8 mouse cellular contexts compared by ENCODE assay signal in genomic region chr13:54323307-54324165, GRCm38 (mm10). TPM values are rescaled to one million over a fixed set of nuclear protein-coding genes. Genes with fewer than 3 reads are reported as not detected.
A peak's percentile ranks its signal among the peaks of the same experiment; 100 is the strongest.
DNase-seq lines count a peak whose midpoint lies in the region; ATAC-seq and TF ChIP-seq lines count a peak whose summit lies in the region.

No protein-coding gene starts in this region.

- no peak overlapping the region for H3K4me3 ChIP-seq in midbrain, embryonic 10.5 days
- H3K4me3 ChIP-seq in midbrain, embryonic 16.5 days (ENCODE audit: low read depth, low read length): no peak overlapping the region
- H3K4me3 ChIP-seq in hindbrain, embryonic 11.5 days (ENCODE audit: low read depth, low read length): no peak overlapping the region
- H3K4me3 ChIP-seq in myocyte: no peak overlapping the region
- H3K4me3 ChIP-seq in intestine, embryonic 16.5 days (ENCODE audit: low read length): no peak overlapping the region

- no peak overlapping the region for H3ac ChIP-seq in myocyte (ENCODE audit: control insufficient read depth, insufficient read length)

- H3K9me3 ChIP-seq in midbrain, embryonic 10.5 days (replicated peaks): no peaks in the 10 kb centered on the region
- H3K9me3 ChIP-seq in midbrain, embryonic 16.5 days (replicated peaks; ENCODE audit: control insufficient read depth, low read length, poor library complexity, severe bottlenecking): no peaks in the 10 kb centered on the region
- no peaks in the 10 kb centered on the region for H3K9me3 ChIP-seq in hindbrain, embryonic 11.5 days (ENCODE audit: control insufficient read depth, low read length)
- H3K9me3 ChIP-seq in intestine, embryonic 16.5 days (ENCODE audit: control insufficient read depth, low read length): no peaks in the 10 kb centered on the region

- peaks cover 71% of the 10 kb centered on the region for H3K4me1 ChIP-seq in midbrain, embryonic 10.5 days
- peaks cover 24% of the 10 kb centered on the region for H3K4me1 ChIP-seq in midbrain, embryonic 16.5 days (ENCODE audit: control insufficient read depth, insufficient read depth, low read length)
- peaks cover 4% of the 10 kb centered on the region; the same call in 1 of the 2 replicates for H3K4me1 ChIP-seq in hindbrain, embryonic 11.5 days (replicated peaks; ENCODE audit: control insufficient read depth, insufficient read depth, low read length)
- 0 out of 2 replicates have a peak, but pooled peaks cover 3% of the 10 kb centered on the region for H3K4me1 ChIP-seq in intestine, embryonic 16.5 days (ENCODE audit: control insufficient read depth, insufficient read depth, low read length)

- no peaks in the 10 kb centered on the region for H3K36me3 ChIP-seq in midbrain, embryonic 10.5 days
- H3K36me3 ChIP-seq in midbrain, embryonic 16.5 days (ENCODE audit: control insufficient read depth, insufficient read depth, low read length): no peaks in the 10 kb centered on the region
- H3K36me3 ChIP-seq in hindbrain, embryonic 11.5 days (ENCODE audit: control insufficient read depth, insufficient read depth, low read length): no peaks in the 10 kb centered on the region
- no peaks in the 10 kb centered on the region for H3K36me3 ChIP-seq in myocyte (ENCODE audit: control insufficient read depth, insufficient read depth)
- H3K36me3 ChIP-seq in intestine, embryonic 16.5 days (ENCODE audit: control insufficient read depth, insufficient read depth, low read length): no peaks in the 10 kb centered on the region

- H3K27ac ChIP-seq in midbrain, embryonic 10.5 days (replicated peaks): peak overlapping the region; percentile 74
- H3K27ac ChIP-seq in midbrain, embryonic 16.5 days (ENCODE audit: low read length): no peak overlapping the region
- H3K27ac ChIP-seq in hindbrain, embryonic 11.5 days (ENCODE audit: low read depth, low read length): peak overlapping the region; percentile 52; the same call in 1 of the 2 replicates
- H3K27ac ChIP-seq in intestine, embryonic 16.5 days (ENCODE audit: low read length): no peak overlapping the region

- H3K79me2 ChIP-seq in myocyte (ENCODE audit: control insufficient read depth, insufficient read depth): no peaks in the 10 kb centered on the region

- ATAC-seq in frontal cortex, adult (ENCODE audit: low TSS enrichment): peak; percentile 47
- ATAC-seq in midbrain, embryonic 16.5 days: no peak
- no peak for ATAC-seq in hindbrain, embryonic 11.5 days (ENCODE audit: low FRiP score)
- no peak for ATAC-seq in intestine, embryonic 16.5 days

- no peak overlapping the region for H3K9ac ChIP-seq in midbrain, embryonic 16.5 days (ENCODE audit: low read depth, low read length)
- H3K9ac ChIP-seq in hindbrain, embryonic 11.5 days (ENCODE audit: low read depth, low read length): no peak overlapping the region
- no peak overlapping the region for H3K9ac ChIP-seq in intestine, embryonic 16.5 days (ENCODE audit: low read depth, low read length)

- no peak overlapping the region for H3K4me2 ChIP-seq in midbrain, embryonic 16.5 days (ENCODE audit: low read length)
- no peak overlapping the region for H3K4me2 ChIP-seq in hindbrain, embryonic 11.5 days (replicated peaks; ENCODE audit: low read depth, low read length)
- H3K4me2 ChIP-seq in myocyte (ENCODE audit: low read depth): peak overlapping the region; percentile 68
- no peak overlapping the region for H3K4me2 ChIP-seq in intestine, embryonic 16.5 days (ENCODE audit: low read depth, low read length)

- no peak for DNase-seq in frontal cortex, adult 2 months (ENCODE audit: extremely low spot score in 1 of 2, low spot score in 1 of 2)
- no peak for DNase-seq in midbrain, embryonic 10.5 days (ENCODE audit: low spot score)
- DNase-seq in hindbrain, embryonic 11.5 days (ENCODE audit: low spot score): no peak
- no peak for DNase-seq in kidney, postnatal 14 days

- TF ChIP-seq POLR2A in myocyte (IDR thresholded peaks at IDR 0.05; ENCODE audit: insufficient read length, low read depth): no peak

- 73% methylated on average over 13 of the region's 13 CpGs for WGBS in midbrain, embryonic 10.5 days
- WGBS in midbrain, embryonic 16.5 days: 70% methylated on average over 13 of the region's 13 CpGs
- 74% methylated on average over 13 of the region's 13 CpGs for WGBS in hindbrain, embryonic 11.5 days
- WGBS in intestine, embryonic 16.5 days: 78% methylated on average over 13 of the region's 13 CpGs

- H3K27me3 ChIP-seq in midbrain, embryonic 10.5 days (ENCODE audit: low read depth, poor library complexity, severe bottlenecking): peaks cover 14% of the 10 kb centered on the region; the same call in 1 of the 2 replicates
- no peaks in the 10 kb centered on the region for H3K27me3 ChIP-seq in midbrain, embryonic 16.5 days (ENCODE audit: control insufficient read depth, insufficient read depth, low read depth, low read length)
- H3K27me3 ChIP-seq in hindbrain, embryonic 11.5 days (ENCODE audit: control insufficient read depth, insufficient read depth, low read length): no peaks in the 10 kb centered on the region
- no peaks in the 10 kb centered on the region for H3K27me3 ChIP-seq in myocyte (ENCODE audit: control insufficient read depth, insufficient read depth, insufficient read length)
- no peaks in the 10 kb centered on the region for H3K27me3 ChIP-seq in intestine, embryonic 16.5 days (replicated peaks; ENCODE audit: control insufficient read depth, insufficient read depth, low read length)

TF ChIP-seq in myocyte, 11 proteins besides CTCF, POLR2A, EP300 and RAD21:
- TF ChIP-seq TCF12 (IDR thresholded peaks at IDR 0.05; ENCODE audit: insufficient read depth, poor library complexity, severe bottlenecking) (no peak), TCF3 (IDR thresholded peaks at IDR 0.05; ENCODE audit: insufficient read length, low read depth) (no peak), CEBPB (IDR thresholded peaks at IDR 0.05; ENCODE audit: insufficient read depth, poor library complexity, severe bottlenecking) (no peak), USF1 (IDR thresholded peaks at IDR 0.05; ENCODE audit: low read depth) (no peak), SRF (IDR thresholded peaks at IDR 0.05; ENCODE audit: control insufficient read depth, insufficient read length, low read depth) (no peak), POLR2AphosphoS2 (IDR thresholded peaks at IDR 0.05; ENCODE audit: insufficient read length, low read depth) (no peak), E2F4 (IDR thresholded peaks at IDR 0.05; ENCODE audit: insufficient read depth) (no peak), MYOG (IDR thresholded peaks at IDR 0.05; ENCODE audit: control insufficient read depth in 1 of 3, insufficient read depth in 1 of 3, insufficient read length in 2 of 3, low read depth in 2 of 3) (no peak), REST (IDR thresholded peaks at IDR 0.05; ENCODE audit: insufficient read depth, insufficient read length) (no peak), MYOD1 (IDR thresholded peaks at IDR 0.05; ENCODE audit: control insufficient read depth in 1 of 3, insufficient read length in 2 of 3, low read depth in 2 of 3) (no peak), MAX (IDR thresholded peaks at IDR 0.05; ENCODE audit: low read depth) (no peak)

RNA-seq across cellular contexts. Expression of gene Cplx2, which starts 47.6 kb away (rescaled TPM):
- 389 and 416 TPM in 2 replicates for polyA plus RNA-seq in frontal cortex, adult 2 months (2012; rRNA removed)
- 9.9 and 15.3 TPM in 2 replicates for polyA plus RNA-seq in midbrain, embryonic 10.5 days (2016; fragmentation: Nextera tagmentation; extraction: Ambion mirVana)
- polyA plus RNA-seq in midbrain, embryonic 16.5 days (2015; fragmentation: Nextera tagmentation; extraction: Ambion mirVana): 25.8 and 30.8 TPM in 2 replicates
- 12.7 and 13.0 TPM in 2 replicates for polyA plus RNA-seq in hindbrain, embryonic 11.5 days (2014; fragmentation: Nextera tagmentation; extraction: Ambion mirVana)
- polyA plus RNA-seq in myocyte (2012; fragmentation: generic; extraction: Trizol): 5.2 TPM
- 4.1 and 5.1 TPM in 2 replicates for polyA plus RNA-seq in intestine, embryonic 16.5 days (2015; fragmentation: Nextera tagmentation; extraction: Ambion mirVana)

Comparison
In these comparisons a context has a peak if more than half of its experiments do, and no peak if none do; other contexts are left out.
1. H3K27ac ChIP-seq: peak in midbrain, embryonic 10.5 days (single experiment) and hindbrain, embryonic 11.5 days (single experiment); none in midbrain, embryonic 16.5 days (single experiment) and intestine, embryonic 16.5 days (single experiment).
2. RNA of gene Cplx2, which starts 47.6 kb away (polyA plus RNA-seq): 389 to 416 TPM in frontal cortex, adult 2 months; 25.8 to 30.8 TPM in midbrain, embryonic 16.5 days, 12.7 to 13.0 TPM in hindbrain, embryonic 11.5 days, 9.9 to 15.3 TPM in midbrain, embryonic 10.5 days, 5.2 TPM in myocyte (single experiment) and 4.1 to 5.1 TPM in intestine, embryonic 16.5 days; every median in the first group is over 10 times any median in the second.